Mouse (Mus musculus) MEL (cell line): ENCODE results near the gene Dhdh. TPM values are rescaled to one million over a fixed set of nuclear protein-coding genes. Genes with fewer than 3 reads are reported as not detected.

ENCODE experiments used
- DNase-seq: peaks from one replicate; pipeline ENCODE4 v3.0.0; 2011; ENCODE audit warnings: low read depth, low spot score
- H3K27ac ChIP-seq: 2 replicates; pipeline ENCODE4 v1.5.1; 2012; ENCODE audit warnings: low read depth, mild to moderate bottlenecking, control low read depth, low read length, moderate library complexity; ENCODE audit not compliant: control insufficient read depth
- H3K27me3 ChIP-seq, 2 experiments: fragments of 150-350 bp in 1 of 2; sonication (generic) in 1 of 2; 2 replicates each; pipeline ENCODE4 v1.6.1; 2012; ENCODE audit warnings: low read length in 2 of 2, mild to moderate bottlenecking in 2 of 2, improper control_type of control experiment in 1 of 2, moderate library complexity in 1 of 2; ENCODE audit not compliant: insufficient read depth in 2 of 2, control insufficient read depth in 1 of 2
- H3K36me3 ChIP-seq, 2 experiments: 2 replicates each; pipeline ENCODE4 v1.6.1; 2012 to 2014; ENCODE audit warnings: low read length in 2 of 2, improper control_type of control experiment in 1 of 2, inconsistent platforms in 1 of 2, mild to moderate bottlenecking in 1 of 2; ENCODE audit not compliant: insufficient read depth in 2 of 2, control insufficient read depth in 1 of 2
- H3K4me1 ChIP-seq, 2 experiments: fragments of 150-350 bp in 1 of 2; sonication (generic) in 1 of 2; 2 replicates each; pipeline ENCODE4 v1.6.1; 2012; ENCODE audit warnings: low read length in 2 of 2, improper control_type of control experiment in 1 of 2, mild to moderate bottlenecking in 1 of 2; ENCODE audit not compliant: insufficient read depth in 2 of 2, control insufficient read depth in 1 of 2
- H3K4me3 ChIP-seq, 2 experiments: fragments of 150-350 bp in 1 of 2; sonication (generic) in 1 of 2; 2 replicates each; pipeline ENCODE4 v1.5.1; 2012; ENCODE audit warnings: low read depth in 2 of 2, low read length in 2 of 2, mild to moderate bottlenecking in 2 of 2, moderate library complexity in 2 of 2, control low read depth in 1 of 2, improper control_type of control experiment in 1 of 2; ENCODE audit not compliant: control insufficient read depth in 1 of 2, insufficient read depth in 1 of 2
- H3K79me2 ChIP-seq: 2 replicates; pipeline ENCODE4 v1.6.1; 2012; ENCODE audit warnings: mild to moderate bottlenecking, low read length, moderate library complexity; ENCODE audit not compliant: control insufficient read depth, poor library complexity, insufficient read depth
- H3K9ac ChIP-seq: 2 replicates; pipeline ENCODE4 v1.6.1; 2012; ENCODE audit warnings: low read depth, mild to moderate bottlenecking, control low read depth, low read length, moderate library complexity; ENCODE audit not compliant: control insufficient read depth, poor library complexity, severe bottlenecking
- H3K9me3 ChIP-seq: fragments of 150-350 bp; sonication (generic); replicated peaks from 2 replicates; pipeline ENCODE4 v1.6.1; 2012; ENCODE audit warnings: mild to moderate bottlenecking, low read length, improper control_type of control experiment, moderate library complexity; ENCODE audit not compliant: insufficient read depth
- CHD2 ChIP-seq: IDR thresholded peaks from 2 replicates; pipeline ENCODE4 v1.6.1; 2011; ENCODE audit warnings: low read length, improper control_type of control experiment
- CTCF ChIP-seq, 3 experiments: IDR thresholded peaks in 2 of 3; conservative IDR thresholded peaks in 1 of 3; 2 replicates each; pipeline ENCODE4 v1.5.1; 2011 to 2012; ENCODE audit warnings: low read length in 3 of 3, low read depth in 2 of 3, mild to moderate bottlenecking in 2 of 3, improper control_type of control experiment in 1 of 3, inconsistent platforms in 1 of 3, mixed read lengths in 1 of 3, moderate library complexity in 1 of 3; ENCODE audit not compliant: control insufficient read depth in 1 of 3, insufficient read depth in 1 of 3, poor library complexity in 1 of 3, severe bottlenecking in 1 of 3
- E2F4 ChIP-seq: IDR thresholded peaks from 2 replicates; pipeline ENCODE4 v1.6.1; 2011; ENCODE audit warnings: low read depth, low read length, improper control_type of control experiment, borderline replicate concordance
- ETS1 ChIP-seq: IDR thresholded peaks from 2 replicates; pipeline ENCODE4 v1.6.1; 2012; ENCODE audit warnings: low read depth, mild to moderate bottlenecking, inconsistent platforms, low read length, improper control_type of control experiment, moderate library complexity
- GABPA ChIP-seq: IDR thresholded peaks from 2 replicates; pipeline ENCODE4 v1.6.1; 2012; ENCODE audit warnings: low read depth, mild to moderate bottlenecking, inconsistent platforms, low read length, improper control_type of control experiment, moderate library complexity
- HCFC1 ChIP-seq: IDR thresholded peaks from 2 replicates; pipeline ENCODE4 v1.6.1; 2012; ENCODE audit warnings: low read depth, mild to moderate bottlenecking, inconsistent platforms, low read length, improper control_type of control experiment, moderate library complexity
- JUND ChIP-seq: IDR thresholded peaks from 2 replicates; pipeline ENCODE4 v1.6.1; 2011; ENCODE audit warnings: low read depth, mild to moderate bottlenecking, improper control_type of control experiment, low read length
- MAFK ChIP-seq: IDR thresholded peaks from 2 replicates; pipeline ENCODE4 v1.6.1; 2011; ENCODE audit warnings: low read depth, mild to moderate bottlenecking, low read length, improper control_type of control experiment, borderline replicate concordance
- MEF2A ChIP-seq: IDR thresholded peaks from 2 replicates; pipeline ENCODE4 v1.6.1; 2014; ENCODE audit warnings: low read depth, mild to moderate bottlenecking, inconsistent platforms, low read length, improper control_type of control experiment; ENCODE audit not compliant: poor library complexity, insufficient replicate concordance, severe bottlenecking; ENCODE audit errors: extremely low read depth
- MXI1 ChIP-seq: IDR thresholded peaks from 2 replicates; pipeline ENCODE4 v1.6.1; 2011; ENCODE audit warnings: mild to moderate bottlenecking, low read depth, low read length, improper control_type of control experiment
- MYB ChIP-seq: IDR thresholded peaks from 2 replicates; pipeline ENCODE4 v1.6.1; 2011; ENCODE audit warnings: mild to moderate bottlenecking, low read depth, low read length, improper control_type of control experiment
- NELFE ChIP-seq: IDR thresholded peaks from 2 replicates; pipeline ENCODE4 v1.6.1; 2011; ENCODE audit warnings: low read depth, low read length, improper control_type of control experiment
- NRF1 ChIP-seq: IDR thresholded peaks from 2 replicates; pipeline ENCODE4 v1.6.1; 2014; ENCODE audit warnings: low read depth, mild to moderate bottlenecking, inconsistent platforms, low read length, improper control_type of control experiment, moderate library complexity; ENCODE audit not compliant: poor library complexity, insufficient read depth, severe bottlenecking
- POLR2A ChIP-seq, 2 experiments: IDR thresholded peaks; 2 replicates each; pipeline ENCODE4 v1.6.1; 2011 to 2012; ENCODE audit warnings: low read length in 2 of 2, mild to moderate bottlenecking in 2 of 2, control low read depth in 1 of 2, improper control_type of control experiment in 1 of 2, low read depth in 1 of 2, moderate library complexity in 1 of 2; ENCODE audit not compliant: control insufficient read depth in 1 of 2, insufficient read depth in 1 of 2, poor library complexity in 1 of 2
- RAD21 ChIP-seq: IDR thresholded peaks from 2 replicates; pipeline ENCODE4 v1.6.1; 2011; ENCODE audit warnings: mild to moderate bottlenecking, low read depth, low read length, improper control_type of control experiment
- RCOR1 ChIP-seq: IDR thresholded peaks from 2 replicates; pipeline ENCODE4 v1.6.1; 2012; ENCODE audit warnings: low read depth, mild to moderate bottlenecking, inconsistent platforms, low read length, improper control_type of control experiment
- SIN3A ChIP-seq: IDR thresholded peaks from 2 replicates; pipeline ENCODE4 v1.6.1; 2012; ENCODE audit warnings: low read length, improper control_type of control experiment, inconsistent platforms
- SMC3 ChIP-seq: IDR thresholded peaks from 2 replicates; pipeline ENCODE4 v1.6.1; 2011; ENCODE audit warnings: low read depth, low read length, improper control_type of control experiment
- TAL1 ChIP-seq: IDR thresholded peaks from 2 replicates; pipeline ENCODE4 v1.6.1; 2012; ENCODE audit warnings: mild to moderate bottlenecking, inconsistent platforms, low read length, moderate library complexity, mixed read lengths
- TBP ChIP-seq: IDR thresholded peaks from 2 replicates; pipeline ENCODE4 v1.8.0; 2011; ENCODE audit warnings: low read depth, low read length, improper control_type of control experiment
- TCF12 ChIP-seq: IDR thresholded peaks from 2 replicates; pipeline ENCODE4 v1.6.1; 2014; ENCODE audit warnings: low read depth, mild to moderate bottlenecking, inconsistent platforms, low read length, improper control_type of control experiment, moderate library complexity
- UBTF ChIP-seq: IDR thresholded peaks from 2 replicates; pipeline ENCODE4 v1.6.1; 2012; ENCODE audit warnings: low read depth, mild to moderate bottlenecking, inconsistent platforms, low read length, improper control_type of control experiment, moderate library complexity, borderline replicate concordance; ENCODE audit not compliant: insufficient read depth
- USF2 ChIP-seq, 2 experiments: IDR thresholded peaks; 2 replicates each; pipeline ENCODE4 v1.6.1; 2011 to 2012; ENCODE audit warnings: improper control_type of control experiment in 2 of 2, low read length in 2 of 2, borderline replicate concordance in 1 of 2, inconsistent platforms in 1 of 2, low read depth in 1 of 2, mild to moderate bottlenecking in 1 of 2; ENCODE audit not compliant: insufficient read depth in 1 of 2
- polyA plus RNA-seq, 2 experiments: library from polyadenylated mRNA; stranded (reverse) in 1 of 2; unstranded in 1 of 2; fragments of >175 nt in 1 of 2; fragments of >200 nt in 1 of 2; gene quantifications; 2 replicates each; pipeline versions ENCODE4 v1.2.1 to v1.2.4; 2012; ENCODE audit warnings: low replicate concordance in 2 of 2, low read depth in 1 of 2; ENCODE audit not compliant: insufficient read length in 2 of 2, insufficient read depth in 1 of 2, missing spikeins in 1 of 2
- total RNA-seq: library from RNA; depleted of rRNA; stranded (reverse); fragments of 300-350 nt; gene quantifications from 2 replicates; pipeline ENCODE4 v1.2.3, GENCODE M21; 2012

Dhdh gene
- total and polyA plus RNA-seq, 3 experiments: 0.08 to 1.6 TPM; not detected in 1

DNA sequence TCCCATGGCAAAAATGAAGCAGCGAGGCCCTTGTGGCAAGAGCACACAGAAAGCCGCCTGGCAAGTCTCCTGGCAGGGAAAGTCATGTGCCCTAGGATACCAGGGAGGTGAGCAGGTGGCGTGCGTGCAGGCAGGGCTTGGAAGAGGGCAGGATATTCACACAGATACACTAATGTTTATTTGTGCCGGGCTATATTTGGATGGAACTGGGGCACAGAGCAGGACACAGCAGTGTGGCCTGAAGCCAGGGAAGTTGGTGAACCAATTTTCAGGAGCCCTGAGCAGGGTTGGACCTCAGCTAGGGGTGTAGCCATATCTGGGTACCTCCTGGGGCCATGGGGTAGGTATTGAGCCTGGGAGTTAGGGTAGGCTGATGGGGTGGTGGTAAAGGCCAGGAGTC lies 4.3 kb upstream of the Dhdh start:
- Histone ChIP-seq H3K27me3 (no peaks in the 10 kb centered on the region), H3K27ac (no peak overlapping the region), H3K4me3 (no peak overlapping the region), H3K36me3 (peaks cover 0 to 18% of the 10 kb centered on the region in 2 experiments; a peak in 3 of 4 replicates), H3K9me3 (no peaks in the 10 kb centered on the region), H3K9ac (no peak overlapping the region), H3K79me2 (no peaks in the 10 kb centered on the region), H3K4me1 (peaks cover 8 to 20% of the 10 kb centered on the region in 2 experiments)
- TF ChIP-seq GABPA (no peak), MEF2A (no peak), USF2 (IDR thresholded peaks at IDR 0.05; ENCODE audit: borderline replicate concordance in 1 of 2, insufficient read depth in 1 of 2, low read depth in 1 of 2, low read length in 2 of 2) (no peak), CTCF (IDR thresholded peaks at IDR 0.05 in 2 of 3, conservative IDR thresholded peaks at IDR 0.05 in 1 of 3; ENCODE audit: control insufficient read depth in 1 of 3, insufficient read depth in 1 of 3, low read depth in 2 of 3, low read length in 3 of 3, poor library complexity in 1 of 3, severe bottlenecking in 1 of 3) (no peak), SMC3 (no peak), SIN3A (no peak), E2F4 (no peak), MXI1 (no peak), UBTF (no peak), MYB (no peak), ETS1 (no peak), TBP (no peak), RCOR1 (no peak), POLR2A (IDR thresholded peaks at IDR 0.05; ENCODE audit: control insufficient read depth in 1 of 2, insufficient read depth in 1 of 2, low read depth in 1 of 2, low read length in 2 of 2, poor library complexity in 1 of 2) (no peak), TAL1 (no peak), JUND (no peak), CHD2 (no peak), TCF12 (no peak)
- no peak for DNase-seq

DNA sequence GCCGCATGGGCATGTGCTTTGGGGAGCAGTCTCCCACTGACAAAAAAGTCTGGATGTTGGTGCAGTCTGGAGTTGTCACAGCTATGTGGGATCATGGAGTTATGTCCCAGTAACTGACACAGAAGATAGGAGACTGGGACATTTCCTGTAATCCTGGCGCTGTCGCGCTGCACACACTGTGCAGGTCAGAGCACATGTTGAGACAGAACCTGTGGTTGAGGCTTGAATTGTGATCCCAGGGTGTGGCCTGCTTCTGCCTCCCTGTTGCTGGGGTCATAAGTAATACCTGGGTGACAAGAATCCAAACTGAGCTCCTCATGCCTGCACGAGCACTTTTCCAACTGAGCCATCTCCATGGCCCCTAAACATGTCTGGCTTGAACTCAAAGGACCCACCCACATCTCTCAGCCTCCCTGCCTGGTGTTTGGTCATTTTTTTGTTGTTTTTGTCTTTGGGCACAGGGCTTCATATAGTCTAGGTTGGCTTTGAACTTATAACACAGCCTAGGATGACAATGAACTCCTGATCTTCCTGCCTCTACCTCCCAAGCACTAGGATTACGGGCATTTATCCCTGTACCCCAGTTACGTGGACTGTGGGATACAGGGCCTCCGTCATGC lies 3.7 kb upstream of the Dhdh start:
- no peak overlapping the region for H3K27ac ChIP-seq
- peaks cover 8 to 20% of the 10 kb centered on the region in 2 experiments for H3K4me1 ChIP-seq
- H3K27me3 ChIP-seq: no peaks in the 10 kb centered on the region
- H3K36me3 ChIP-seq: peaks cover 0 to 18% of the 10 kb centered on the region in 2 experiments; a peak in 3 of 4 replicates
- no peak overlapping the region for H3K9ac ChIP-seq
- H3K9me3 ChIP-seq: no peaks in the 10 kb centered on the region
- TF ChIP-seq RAD21 (no peak), MAFK (no peak), NELFE (no peak), SMC3 (no peak), HCFC1 (no peak), POLR2A (IDR thresholded peaks at IDR 0.05; ENCODE audit: control insufficient read depth in 1 of 2, insufficient read depth in 1 of 2, low read depth in 1 of 2, low read length in 2 of 2, poor library complexity in 1 of 2) (0 out of 4 replicates have a peak, but pooled peaks of 1 of the 2 experiments have one; percentile 32), CHD2 (no peak), NRF1 (no peak)
- no peak for DNase-seq
- H3K79me2 ChIP-seq: no peaks in the 10 kb centered on the region
- H3K4me3 ChIP-seq: no peak overlapping the region
